Mouse (Mus musculus): Measurements from ENCODE around the gene Pitpnm3. TPM values are rescaled to one million over a fixed set of nuclear protein-coding genes. Genes with fewer than 3 reads are reported as not detected.

Gene Pitpnm3
- polyA plus RNA-seq, 1 experiment from 2014 or later = 1.8 TPM

GRCm38 (mm10) chr11:72086251-72087046 lies 49.1 kb downstream of the Pitpnm3 start:
- H3K4me1 ChIP-seq (replicated peaks) = peaks cover 18% of the 10 kb centered on the region
- no peaks in the 10 kb centered on the region for H3K27me3 ChIP-seq
- peak overlapping the region; percentile 82 for H3K27ac ChIP-seq
- peak overlapping the region; percentile 11; the same call in 1 of the 2 replicates for H3K9ac ChIP-seq (replicated peaks)
- H3K36me3 ChIP-seq = no peaks in the 10 kb centered on the region
- no peak overlapping the region for H3K4me2 ChIP-seq (replicated peaks)
- WGBS = 37% methylated on average over 11 of the region's 11 CpGs
- H3K9me3 ChIP-seq = no peaks in the 10 kb centered on the region
- H3K4me3 ChIP-seq (replicated peaks) = no peak overlapping the region
- peak; percentile 80 for ATAC-seq

- Histone ChIP-seq H3K4me3 (replicated peaks) (no peak overlapping the region), H3K9ac (replicated peaks) (no peak overlapping the region), H3K27me3 (no peaks in the 10 kb centered on the region), H3K4me2 (replicated peaks) (no peak overlapping the region), H3K4me1 (replicated peaks) (peaks cover 16% of the 10 kb centered on the region), H3K36me3 (no peaks in the 10 kb centered on the region), H3K27ac (no peak overlapping the region), H3K9me3 (no peaks in the 10 kb centered on the region)
- WGBS = 94% methylated on average over 15 of the region's 15 CpGs
- no peak for ATAC-seq
Measured at GRCm38 (mm10) chr11:72084337-72084736, 51.2 kb downstream of the Pitpnm3 start.

DNA sequence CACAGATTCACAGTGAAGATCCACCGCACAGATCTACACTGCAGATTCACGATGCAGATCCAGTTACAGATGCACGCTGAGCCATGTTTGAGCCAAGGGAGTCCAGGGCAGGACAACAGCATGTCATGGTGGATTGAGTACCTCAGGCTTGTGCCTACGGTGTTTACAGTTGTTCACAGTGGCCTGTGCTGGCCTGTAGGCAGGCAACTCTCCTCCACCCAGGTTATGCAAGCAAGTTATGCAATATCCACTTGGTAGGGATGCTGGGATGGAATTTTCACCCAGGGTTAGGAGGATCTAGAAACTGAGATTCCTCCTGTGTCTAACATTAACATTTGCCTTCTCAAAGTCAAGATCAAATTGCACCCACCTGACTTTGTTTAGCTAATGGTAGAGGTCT lies 53.0 kb downstream of the Pitpnm3 start:
- H3K4me2 ChIP-seq (replicated peaks) = no peak overlapping the region
- no peak overlapping the region for H3K27ac ChIP-seq
- 97% methylated on average over 4 of the region's 4 CpGs for WGBS
- H3K4me3 ChIP-seq (replicated peaks) = no peak overlapping the region
- ATAC-seq = no peak
- H3K36me3 ChIP-seq = no peaks in the 10 kb centered on the region
- no peak overlapping the region for H3K9ac ChIP-seq (replicated peaks)
- H3K27me3 ChIP-seq = no peaks in the 10 kb centered on the region
- H3K9me3 ChIP-seq = no peaks in the 10 kb centered on the region
- H3K4me1 ChIP-seq (replicated peaks) = peaks cover 23% of the 10 kb centered on the region

GRCm38 (mm10) chr11:72080461-72080860 lies 55.1 kb downstream of the Pitpnm3 start:
- H3K4me1 ChIP-seq (replicated peaks) = peaks cover 7% of the 10 kb centered on the region; the same call in 1 of the 2 replicates
- no peak overlapping the region for H3K27ac ChIP-seq
- ATAC-seq = no peak
- no peak overlapping the region for H3K9ac ChIP-seq (replicated peaks)
- H3K4me3 ChIP-seq (replicated peaks) = no peak overlapping the region
- H3K36me3 ChIP-seq = no peaks in the 10 kb centered on the region
- no peaks in the 10 kb centered on the region for H3K27me3 ChIP-seq
- H3K9me3 ChIP-seq = no peaks in the 10 kb centered on the region
- no peak overlapping the region for H3K4me2 ChIP-seq (replicated peaks)
- WGBS = 69% methylated on average over 6 of the region's 6 CpGs

- WGBS = 27% methylated on average over 4 of the region's 4 CpGs
- H3K4me1 ChIP-seq (replicated peaks) = peaks cover 7% of the 10 kb centered on the region; the same call in 1 of the 2 replicates
- no peak overlapping the region for H3K27ac ChIP-seq
- no peak overlapping the region for H3K9ac ChIP-seq (replicated peaks)
- H3K4me2 ChIP-seq (replicated peaks) = no peak overlapping the region
- no peaks in the 10 kb centered on the region for H3K27me3 ChIP-seq
- H3K4me3 ChIP-seq (replicated peaks) = no peak overlapping the region
- no peaks in the 10 kb centered on the region for H3K36me3 ChIP-seq
- no peaks in the 10 kb centered on the region for H3K9me3 ChIP-seq
- no peak for ATAC-seq
Measured at GRCm38 (mm10) chr11:72078647-72079046, 56.9 kb downstream of the Pitpnm3 start.

DNA sequence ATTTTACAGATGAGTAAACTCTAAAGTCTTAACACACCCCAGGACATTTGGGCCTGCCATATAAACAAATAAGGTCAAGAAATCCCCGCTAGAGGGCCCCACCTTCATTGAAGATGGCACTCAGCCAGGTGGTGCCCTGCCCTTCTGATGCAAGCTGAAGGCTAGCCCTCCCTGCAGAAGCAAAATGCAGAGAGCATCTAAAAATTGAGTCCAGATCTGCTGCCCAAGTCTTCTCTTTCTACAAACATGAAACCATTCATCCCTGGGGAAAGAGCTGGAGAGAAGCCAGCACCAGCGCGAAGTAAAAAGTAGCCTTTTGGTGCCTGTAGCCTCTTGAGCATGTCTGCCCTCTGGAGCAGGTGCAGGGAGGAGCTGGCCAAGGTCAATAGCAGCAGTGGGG lies 57.5 kb downstream of the Pitpnm3 start:
- H3K27me3 ChIP-seq = no peaks in the 10 kb centered on the region
- 59% methylated on average over 3 of the region's 3 CpGs for WGBS
- no peak overlapping the region for H3K4me2 ChIP-seq (replicated peaks)
- H3K27ac ChIP-seq = no peak overlapping the region
- no peak overlapping the region for H3K4me3 ChIP-seq (replicated peaks)
- no peak for ATAC-seq
- H3K9me3 ChIP-seq = no peaks in the 10 kb centered on the region
- H3K36me3 ChIP-seq = no peaks in the 10 kb centered on the region
- H3K4me1 ChIP-seq (replicated peaks) = peaks cover 7% of the 10 kb centered on the region; the same call in 1 of the 2 replicates
- H3K9ac ChIP-seq (replicated peaks) = no peak overlapping the region

GRCm38 (mm10) chr11:72074230-72074629 lies 61.3 kb downstream of the Pitpnm3 start:
- 89% methylated on average over 13 of the region's 13 CpGs for WGBS
- H3K4me3 ChIP-seq (replicated peaks) = no peak overlapping the region
- H3K4me1 ChIP-seq (replicated peaks) = peaks cover 13% of the 10 kb centered on the region
- H3K36me3 ChIP-seq = no peaks in the 10 kb centered on the region
- ATAC-seq = no peak
- no peaks in the 10 kb centered on the region for H3K27me3 ChIP-seq
- H3K4me2 ChIP-seq (replicated peaks) = no peak overlapping the region
- no peak overlapping the region for H3K27ac ChIP-seq
- no peaks in the 10 kb centered on the region for H3K9me3 ChIP-seq
- no peak overlapping the region for H3K9ac ChIP-seq (replicated peaks)

DNA sequence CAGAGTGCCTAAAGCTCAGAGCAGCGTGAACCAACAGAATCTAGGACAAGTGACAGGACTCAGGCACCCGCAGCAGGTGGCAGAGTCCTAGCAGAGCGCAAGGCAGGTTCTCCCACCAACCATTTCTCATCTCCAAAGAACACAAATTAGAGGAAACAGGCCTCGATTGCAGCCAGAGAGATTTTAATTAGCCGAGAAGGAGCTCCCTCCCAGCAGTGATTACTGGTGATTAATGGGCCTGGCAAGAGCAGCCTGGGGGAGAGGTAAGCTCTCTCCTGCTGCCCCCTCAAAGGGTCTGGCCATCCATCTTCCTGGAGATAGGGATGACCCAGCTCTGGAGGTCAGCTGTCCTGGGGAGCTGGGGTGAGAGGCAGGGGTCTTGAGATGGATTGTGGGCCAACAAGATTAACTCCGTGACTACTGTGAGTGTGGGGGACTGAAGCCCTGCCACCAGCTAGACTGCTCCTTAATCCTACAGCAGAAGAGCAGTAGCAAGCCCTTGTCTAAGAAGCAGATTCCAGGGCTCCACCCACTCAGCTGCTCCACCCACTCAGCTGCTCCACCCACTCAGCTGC lies 63.2 kb downstream of the Pitpnm3 start:
- no peaks in the 10 kb centered on the region for H3K9me3 ChIP-seq
- peaks cover 16% of the 10 kb centered on the region; the same call in 1 of the 2 replicates for H3K4me1 ChIP-seq (replicated peaks)
- H3K36me3 ChIP-seq = no peaks in the 10 kb centered on the region
- H3K4me2 ChIP-seq (replicated peaks) = no peak overlapping the region
- no peak overlapping the region for H3K27ac ChIP-seq
- no peak for ATAC-seq
- 51% methylated on average over 6 of the region's 6 CpGs for WGBS
- no peak overlapping the region for H3K9ac ChIP-seq (replicated peaks)
- H3K4me3 ChIP-seq (replicated peaks) = no peak overlapping the region
- H3K27me3 ChIP-seq = no peaks in the 10 kb centered on the region

GRCm38 (mm10) chr11:72070733-72071132 lies 64.8 kb downstream of the Pitpnm3 start:
- no peak overlapping the region for H3K9ac ChIP-seq (replicated peaks)
- H3K27ac ChIP-seq = no peak overlapping the region
- ATAC-seq = no peak
- no peaks in the 10 kb centered on the region for H3K27me3 ChIP-seq
- no peaks in the 10 kb centered on the region for H3K36me3 ChIP-seq
- no peak overlapping the region for H3K4me3 ChIP-seq (replicated peaks)
- 83% methylated on average over 9 of the region's 9 CpGs for WGBS
- H3K4me1 ChIP-seq (replicated peaks) = peaks cover 16% of the 10 kb centered on the region; the same call in 1 of the 2 replicates
- no peak overlapping the region for H3K4me2 ChIP-seq (replicated peaks)
- no peaks in the 10 kb centered on the region for H3K9me3 ChIP-seq

- Histone ChIP-seq H3K4me2 (replicated peaks) (no peak overlapping the region), H3K36me3 (peaks cover 5% of the 10 kb centered on the region; the same call in 1 of the 2 replicates), H3K27me3 (no peaks in the 10 kb centered on the region), H3K4me1 (replicated peaks) (peaks cover 16% of the 10 kb centered on the region; the same call in 1 of the 2 replicates), H3K27ac (0 out of 2 replicates have a peak overlapping the region, but pooled peaks have one; percentile 21), H3K9ac (replicated peaks) (no peak overlapping the region), H3K4me3 (replicated peaks) (no peak overlapping the region), H3K9me3 (no peaks in the 10 kb centered on the region)
- WGBS = 52% methylated on average over 7 of the region's 7 CpGs
- peak; percentile 53; the same call in 1 of the 2 replicates for ATAC-seq
Measured at GRCm38 (mm10) chr11:72068026-72068425, 67.6 kb downstream of the Pitpnm3 start.

- WGBS = 82% methylated on average over 5 of the region's 5 CpGs
- Histone ChIP-seq H3K4me2 (replicated peaks) (no peak overlapping the region), H3K9ac (replicated peaks) (no peak overlapping the region), H3K27ac (0 out of 2 replicates have a peak overlapping the region, but pooled peaks have one; percentile 21), H3K4me1 (replicated peaks) (peaks cover 13% of the 10 kb centered on the region; the same call in 1 of the 2 replicates), H3K9me3 (no peaks in the 10 kb centered on the region), H3K27me3 (no peaks in the 10 kb centered on the region), H3K4me3 (replicated peaks) (no peak overlapping the region), H3K36me3 (peaks cover 5% of the 10 kb centered on the region; the same call in 1 of the 2 replicates)
- no peak for ATAC-seq
Measured at GRCm38 (mm10) chr11:72067326-72067725, 68.3 kb downstream of the Pitpnm3 start.

DNA sequence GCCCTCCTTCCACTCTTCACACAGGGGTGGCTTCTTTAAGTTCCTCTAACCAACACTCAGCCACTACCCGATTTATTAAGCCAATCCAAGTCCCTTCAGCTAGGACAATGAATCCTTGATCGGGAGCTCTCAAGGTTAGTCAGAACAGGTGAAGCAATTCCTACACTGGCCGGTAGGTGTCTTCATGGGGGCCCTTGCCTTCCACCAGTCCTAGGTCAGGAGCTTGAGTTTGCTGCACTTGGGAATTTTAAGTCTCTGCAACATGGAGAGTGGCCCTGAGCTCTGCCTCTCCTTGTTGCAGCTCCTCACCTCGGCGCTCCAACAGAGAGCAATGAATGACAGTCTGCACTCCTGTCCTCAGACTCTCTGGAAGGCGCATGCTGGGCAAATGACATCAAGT lies 69.2 kb downstream of the Pitpnm3 start:
- H3K9ac ChIP-seq (replicated peaks) = no peak overlapping the region
- no peaks in the 10 kb centered on the region for H3K27me3 ChIP-seq
- H3K4me2 ChIP-seq (replicated peaks) = no peak overlapping the region
- no peak for ATAC-seq
- 39% methylated on average over 6 of the region's 6 CpGs for WGBS
- no peak overlapping the region for H3K27ac ChIP-seq
- peaks cover 5% of the 10 kb centered on the region; the same call in 1 of the 2 replicates for H3K36me3 ChIP-seq
- H3K9me3 ChIP-seq = no peaks in the 10 kb centered on the region
- no peak overlapping the region for H3K4me3 ChIP-seq (replicated peaks)
- H3K4me1 ChIP-seq (replicated peaks) = peaks cover 11% of the 10 kb centered on the region; the same call in 1 of the 2 replicates

All from midbrain, embryonic 13.5 days (tissue).